Mouse (Mus musculus) mouse trophoblast stem cell (cell line): Measurements from ENCODE around the gene Cwc25.
"Not testable (repeated sequence)": the region's sequence is repeated elsewhere in the genome, so short reads cannot be mapped to it uniquely, and the experiment has no call there.

Experiments
- in situ Hi-C, 2 experiments: fragments of 300-500 bp; cut with MseI, MboI; formaldehyde crosslinking; loops; 2 replicates in 1 of 2; 3 replicates in 1 of 2; pipeline ENCODE4 v1.15.1; 2025

Gene Cwc25

DNA sequence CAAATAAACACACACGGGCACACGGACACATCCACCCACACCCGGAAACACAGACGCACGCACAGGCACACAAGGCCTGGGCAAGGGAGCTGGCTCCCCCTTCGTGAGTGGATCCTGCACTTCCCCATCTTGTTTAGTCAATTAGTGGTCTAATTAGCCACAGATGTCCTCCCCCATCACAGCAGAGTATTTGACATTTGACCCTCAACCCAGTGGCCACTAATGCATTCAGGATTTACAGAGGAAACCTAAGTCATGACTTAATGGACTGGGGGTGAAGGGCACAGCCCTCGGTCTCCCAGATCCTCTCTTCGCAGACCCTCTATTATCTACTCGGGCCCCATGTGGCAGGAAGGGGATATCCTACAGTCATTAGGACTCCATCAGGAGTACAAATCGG is 32.7 kb downstream of the Cwc25 start:
- in situ Hi-C loops, result no loop called here

DNA sequence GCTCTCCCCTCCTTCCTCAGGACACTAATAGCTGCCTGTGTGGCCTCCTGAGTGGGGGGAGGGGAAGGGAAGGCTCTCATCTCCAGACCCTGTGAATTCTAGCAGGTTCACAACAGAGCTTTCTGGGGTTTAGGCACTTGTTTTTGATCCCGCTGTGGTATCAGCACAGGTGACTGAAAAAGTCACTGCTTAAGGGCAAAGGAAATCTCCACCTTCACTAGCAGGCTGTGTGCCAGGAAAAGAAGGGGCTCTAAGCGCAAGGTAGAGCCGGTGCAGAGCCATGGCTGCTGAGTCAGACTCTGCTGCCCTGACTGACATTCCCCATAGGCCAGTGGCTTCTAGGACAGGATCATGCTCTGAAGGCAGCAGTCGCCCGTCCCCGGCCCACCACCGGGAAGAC is 37.6 kb downstream of the Cwc25 start:
- in situ Hi-C loops, result no loop called here

DNA sequence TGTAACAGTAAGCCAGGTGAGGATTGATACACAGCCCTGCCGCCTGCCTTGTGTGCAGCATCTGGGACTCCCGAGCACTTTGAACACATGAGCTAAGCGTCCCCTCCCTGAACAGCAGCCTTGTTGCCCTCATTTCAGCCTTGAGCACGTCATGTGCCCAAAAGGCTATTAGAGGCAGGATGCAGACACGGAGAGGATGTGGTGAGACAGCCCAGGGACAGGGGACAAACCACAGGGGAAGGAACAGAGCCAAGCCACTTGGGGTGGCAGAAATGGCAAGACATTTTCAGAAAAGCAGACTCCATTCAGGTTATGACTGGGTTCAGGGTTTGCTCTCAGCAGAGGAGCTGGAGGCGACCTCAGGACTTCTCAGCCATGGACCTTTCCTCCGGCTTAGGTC is 38.0 kb downstream of the Cwc25 start:
- in situ Hi-C loops, result no loop called here

DNA sequence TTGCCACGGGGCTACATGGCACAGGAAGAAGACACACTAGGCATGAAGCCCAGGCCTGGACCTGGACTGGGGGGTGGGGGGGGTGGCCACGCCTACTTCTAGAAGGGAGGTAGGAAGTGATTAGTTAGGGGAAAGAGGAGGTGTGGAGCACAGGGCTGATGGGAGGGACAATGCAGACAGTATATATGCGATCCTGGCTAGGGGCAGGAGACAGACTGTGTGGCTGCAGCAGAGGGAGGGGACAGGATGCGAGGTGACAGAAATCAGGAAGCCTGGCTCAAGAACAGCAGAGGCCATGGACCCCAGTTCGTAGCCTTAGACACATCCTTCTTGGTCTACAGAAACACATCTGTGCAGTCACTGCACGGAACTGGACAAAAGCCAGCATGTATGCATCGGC is 42.6 kb downstream of the Cwc25 start:
- in situ Hi-C loops, result no loop called here

DNA sequence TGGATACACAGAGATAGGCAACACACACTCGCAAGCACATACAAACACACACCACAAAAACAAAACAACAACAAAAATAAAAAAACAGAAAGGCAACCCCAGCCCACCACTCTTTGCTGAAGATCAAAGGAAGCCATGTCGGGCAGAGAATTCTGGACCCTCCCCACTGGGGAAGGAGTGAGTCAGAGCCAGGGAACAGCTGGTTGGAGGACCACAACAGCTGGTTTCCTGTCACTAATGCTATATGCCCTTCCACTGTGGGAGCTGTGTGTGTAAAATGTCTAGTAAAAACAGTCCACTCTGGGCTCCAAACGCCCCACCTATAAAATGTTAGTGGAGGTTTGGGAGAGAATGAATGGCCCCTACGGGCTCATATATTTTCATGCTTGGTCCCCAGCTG is 45.0 kb downstream of the Cwc25 start:
- in situ Hi-C loops, result no loop called here

DNA sequence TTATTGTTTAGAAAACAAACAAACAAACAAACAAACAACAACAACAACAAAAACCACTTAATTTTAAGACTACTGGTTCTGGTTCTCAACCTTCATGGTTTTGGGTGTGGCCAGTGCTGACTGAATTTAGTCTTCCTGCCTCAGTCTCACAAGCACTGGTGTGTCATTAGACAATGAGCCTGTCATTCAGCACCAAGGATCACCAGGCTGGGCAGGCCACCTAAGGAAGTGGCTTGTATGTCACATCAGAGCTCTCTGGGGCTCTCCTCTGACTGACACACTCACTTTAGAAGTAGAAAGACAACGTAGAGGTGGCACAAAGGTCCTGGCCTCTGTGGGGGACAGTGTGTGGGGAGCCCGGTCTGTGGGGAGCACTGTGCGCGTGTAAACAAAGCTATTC is 47.3 kb downstream of the Cwc25 start:
- in situ Hi-C loops, result no loop called here

DNA sequence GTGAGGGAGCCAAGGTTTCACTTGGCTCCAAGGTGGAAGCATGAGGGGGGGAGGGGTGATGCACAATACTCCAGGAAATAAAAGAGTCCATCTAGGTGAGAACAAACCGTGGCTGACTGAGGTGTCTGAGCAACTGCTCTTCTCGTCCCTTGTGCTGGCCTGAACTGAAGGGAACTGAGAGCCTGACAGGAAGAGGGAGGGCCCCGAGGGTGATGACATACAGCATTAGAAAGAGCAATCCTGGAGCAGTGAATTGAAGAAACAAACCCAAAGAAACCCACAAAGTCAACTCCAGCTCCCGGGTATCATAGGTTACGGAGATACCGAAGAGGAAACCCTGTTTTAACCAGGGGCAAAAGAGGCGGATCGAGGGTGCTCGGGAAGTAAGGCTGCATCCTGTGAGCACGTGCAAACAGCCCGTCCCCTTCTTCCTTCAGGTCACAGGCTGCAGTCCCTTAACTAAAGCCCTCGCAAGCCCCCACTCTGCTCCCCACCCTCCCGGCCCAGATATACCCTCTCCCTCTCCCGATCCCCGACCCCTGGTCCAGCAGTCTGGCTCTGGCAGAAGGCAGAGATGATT is 48.0 kb downstream of the Cwc25 start:
- in situ Hi-C loops, result no loop called here

DNA sequence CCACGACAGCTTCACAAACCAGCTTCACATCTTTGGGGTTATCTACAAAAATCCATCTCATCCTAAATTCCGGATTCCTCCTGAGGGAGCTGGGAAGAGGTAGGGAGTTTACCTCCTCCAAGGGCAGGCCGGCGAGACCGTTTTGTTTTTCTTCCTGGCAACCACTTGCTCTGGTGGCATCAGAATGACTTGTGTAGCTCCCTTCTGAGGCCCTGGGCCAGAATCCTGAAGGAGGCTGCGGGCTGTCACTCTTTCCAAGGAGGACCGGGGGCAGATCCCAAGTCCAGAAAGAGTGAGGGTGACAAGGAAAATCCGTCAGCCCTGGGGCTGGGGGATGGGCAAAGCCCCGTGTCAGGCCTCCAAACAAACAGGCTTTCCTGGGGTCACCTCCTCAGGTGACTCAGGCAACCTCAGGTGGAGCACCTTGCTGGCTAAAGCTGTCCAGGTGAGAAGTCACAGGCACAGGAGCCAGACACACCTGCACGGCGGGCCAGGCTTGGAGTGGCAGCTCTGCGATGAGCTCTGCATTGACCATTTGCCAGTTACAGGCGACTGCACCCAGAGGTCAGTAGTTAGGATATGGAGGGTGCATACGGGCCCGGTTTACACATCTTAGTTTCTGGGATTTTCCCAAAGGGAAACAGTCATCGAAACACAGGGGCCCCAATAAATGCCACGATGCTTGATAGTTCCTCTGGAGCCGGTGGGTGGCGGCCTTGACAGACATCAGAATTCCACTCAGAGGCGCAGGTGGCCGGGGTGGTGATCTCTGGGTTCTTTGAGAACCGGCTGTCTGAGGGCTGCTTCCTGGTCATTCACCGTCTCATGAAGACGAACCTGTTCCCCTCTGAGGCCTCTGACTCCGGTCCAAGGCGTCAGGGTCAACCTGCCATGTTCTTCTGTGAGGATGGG is 48.7 kb downstream of the Cwc25 start:
- in situ Hi-C loops, result no loop called here

DNA sequence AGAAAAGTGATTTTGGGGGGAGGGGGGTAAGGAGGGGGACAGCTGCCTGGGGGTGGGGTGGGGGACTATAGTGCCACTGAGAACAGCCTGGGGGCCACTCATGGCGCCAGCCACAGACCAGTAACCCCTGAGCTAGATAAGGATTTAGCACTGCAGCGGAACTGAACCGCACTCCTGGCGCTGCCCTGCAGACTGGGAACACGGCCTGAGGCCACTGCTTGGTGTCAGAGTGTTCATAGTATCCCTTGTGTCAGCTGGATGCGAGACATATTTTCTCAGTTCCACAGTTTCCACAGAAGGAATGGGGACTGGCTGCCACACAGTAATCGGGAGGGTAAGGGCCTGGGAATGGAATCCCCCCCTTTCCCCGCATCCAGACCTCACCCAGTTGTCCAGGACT is 50.3 kb downstream of the Cwc25 start:
- in situ Hi-C loops, result no loop called here

DNA sequence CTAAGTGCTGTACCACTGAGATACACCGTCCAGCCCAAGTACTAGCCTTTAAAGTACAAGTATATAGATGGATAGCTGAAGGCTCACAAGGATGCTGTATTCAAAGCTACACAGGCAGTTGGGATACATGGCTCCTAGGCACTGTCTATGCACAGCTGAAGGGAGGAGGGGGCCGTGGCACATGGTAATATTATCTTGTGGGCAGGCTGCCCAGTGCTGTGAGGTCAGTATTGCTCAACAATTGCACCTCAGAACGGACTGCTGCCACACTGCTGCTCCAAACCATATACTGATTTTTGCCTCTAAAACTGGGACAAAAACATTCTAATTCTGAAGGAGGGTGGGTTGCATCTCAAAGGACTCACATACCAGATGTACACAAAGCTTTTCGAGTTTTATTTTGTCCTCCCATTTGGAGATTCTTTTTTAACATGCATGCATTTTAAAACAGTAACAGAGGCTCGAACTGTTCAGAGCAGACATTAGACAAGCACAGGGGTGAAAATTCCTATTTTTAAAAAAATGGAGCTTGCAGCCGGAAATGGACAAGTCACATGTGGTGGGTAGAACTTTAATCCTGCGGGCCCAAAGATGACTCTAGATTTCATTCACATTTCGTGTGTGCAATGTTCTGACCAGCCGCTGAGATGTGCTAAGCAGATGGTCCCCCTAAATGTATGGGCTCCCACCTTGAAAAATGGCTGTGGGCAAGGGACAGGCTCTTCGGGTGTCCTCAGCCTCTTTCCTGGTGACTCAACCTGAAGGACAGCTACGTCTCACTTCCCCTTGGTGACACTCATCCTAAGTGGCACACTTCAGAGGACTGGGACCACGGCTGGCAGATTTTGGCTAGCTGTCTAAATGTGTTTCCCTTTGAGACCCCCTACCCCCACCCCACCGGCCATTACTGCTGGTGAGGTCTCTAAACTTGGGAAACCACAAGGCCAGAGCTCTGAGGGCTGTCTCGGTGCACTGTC is 51.3 kb downstream of the Cwc25 start:
- in situ Hi-C loops, result no loop called here

DNA sequence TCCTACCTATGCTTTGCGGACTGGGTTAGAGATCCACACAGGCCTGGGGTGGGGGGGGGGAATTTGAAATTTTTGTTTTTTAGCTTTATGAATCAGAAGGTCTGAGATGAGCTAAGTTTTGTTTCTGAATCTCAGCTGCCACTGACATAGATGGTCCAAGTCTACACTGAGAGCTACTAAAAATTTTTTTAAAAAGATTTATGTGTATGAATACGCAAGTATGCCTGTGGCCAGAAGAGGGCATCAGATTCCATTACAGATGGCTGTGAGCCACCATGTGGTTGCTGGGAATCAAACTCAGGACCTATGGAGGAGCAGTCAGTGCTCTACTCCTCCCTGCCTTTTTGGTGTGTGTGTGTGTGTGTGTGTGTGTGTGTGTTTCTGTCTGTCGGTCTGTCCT is 52.0 kb downstream of the Cwc25 start:
- in situ Hi-C loops, result no loop called here

DNA sequence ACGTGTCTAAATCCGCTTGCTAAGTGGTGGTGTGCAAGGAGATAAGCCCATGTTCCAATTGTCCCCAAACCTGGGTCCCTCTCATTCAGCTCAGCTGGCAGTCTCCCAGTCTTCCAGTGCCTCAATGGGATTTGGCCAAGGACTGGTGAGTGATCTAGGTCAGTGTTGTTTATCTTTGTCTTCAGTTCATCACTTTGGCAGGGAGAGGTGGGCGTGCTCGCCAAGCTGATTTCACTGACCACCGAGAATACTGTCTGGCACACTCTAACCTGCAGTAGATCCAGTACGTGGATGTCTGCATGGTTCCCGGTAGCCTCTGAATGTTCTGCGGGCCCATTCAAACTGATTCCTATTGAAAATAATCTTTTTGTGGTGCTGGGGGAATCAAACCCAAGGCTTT is 52.5 kb downstream of the Cwc25 start:
- in situ Hi-C loops, result no loop called here

DNA sequence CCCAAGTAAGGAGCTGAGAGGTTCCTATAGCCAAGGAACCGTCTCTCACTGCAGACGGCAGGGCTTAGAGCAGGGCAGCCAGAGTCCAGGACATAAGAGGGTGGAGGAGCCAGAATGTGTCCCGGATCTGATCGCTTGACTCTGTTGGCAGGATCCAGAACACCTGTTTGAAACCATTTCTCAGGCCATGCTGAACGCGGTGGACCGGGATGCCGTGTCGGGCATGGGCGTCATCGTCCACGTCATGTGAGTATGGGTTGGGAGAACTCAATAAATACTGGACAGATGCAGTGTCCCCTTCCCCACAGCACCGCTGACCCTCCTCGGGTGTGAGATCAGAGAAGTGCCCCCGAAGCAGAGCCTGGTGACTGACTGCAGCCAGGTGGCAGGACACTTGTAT is 54.1 kb downstream of the Cwc25 start:
- in situ Hi-C loops, result no loop called here

DNA sequence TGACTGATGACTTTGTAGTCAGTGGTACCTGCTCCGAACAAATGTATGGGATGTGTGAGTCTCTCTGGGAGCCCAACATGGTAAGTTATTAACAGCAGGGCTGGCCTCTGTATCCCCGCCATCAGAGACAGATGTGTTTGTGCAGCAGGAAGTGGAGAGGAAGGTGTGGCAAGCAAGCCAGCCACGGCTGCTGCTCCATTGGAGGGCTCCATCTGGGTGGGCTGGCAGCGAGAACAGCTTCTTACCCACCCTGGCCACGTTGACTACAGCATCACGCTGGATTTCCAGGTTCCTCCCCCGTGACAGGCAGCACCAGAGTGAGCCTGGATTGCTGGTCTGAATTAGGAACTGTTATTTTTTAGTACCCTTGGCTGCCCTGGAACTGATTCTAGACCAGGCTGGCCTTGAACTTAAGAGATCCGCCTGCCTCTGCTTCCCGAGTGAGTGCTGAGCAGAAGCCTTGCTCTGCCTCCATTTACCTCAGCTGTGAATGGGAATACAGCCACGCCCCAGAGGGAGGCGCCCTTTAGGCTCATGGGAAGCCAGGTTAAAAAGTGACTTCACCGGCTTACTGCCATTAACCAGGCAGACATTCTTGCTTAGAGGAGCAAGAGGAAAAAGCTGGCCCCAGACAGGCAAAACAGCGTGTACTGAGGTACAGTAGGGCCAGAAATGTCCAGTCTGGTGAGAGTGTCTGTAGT is 55.0 kb downstream of the Cwc25 start:
- in situ Hi-C loops, result no loop called here

DNA sequence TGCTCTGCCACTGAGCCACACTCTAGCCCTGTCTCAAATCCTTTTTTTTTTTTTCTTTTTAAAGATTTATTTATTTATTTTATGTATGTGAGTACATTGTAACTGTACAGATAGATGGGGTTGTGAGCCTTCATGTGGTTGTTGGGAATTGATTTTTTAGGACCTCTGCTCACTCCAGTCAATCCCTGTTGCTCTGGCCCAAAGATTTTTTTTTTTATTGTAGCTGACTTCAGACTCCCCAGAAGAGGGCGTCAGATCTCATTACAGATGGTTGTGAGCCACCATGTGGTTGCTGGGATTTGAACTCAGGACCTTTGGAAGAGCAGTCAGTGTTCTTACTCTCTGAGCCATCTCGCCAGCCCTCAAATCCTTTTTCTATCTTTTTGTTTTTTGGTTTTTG is 56.3 kb downstream of the Cwc25 start:
- in situ Hi-C loops, result not testable (repeated sequence)

DNA sequence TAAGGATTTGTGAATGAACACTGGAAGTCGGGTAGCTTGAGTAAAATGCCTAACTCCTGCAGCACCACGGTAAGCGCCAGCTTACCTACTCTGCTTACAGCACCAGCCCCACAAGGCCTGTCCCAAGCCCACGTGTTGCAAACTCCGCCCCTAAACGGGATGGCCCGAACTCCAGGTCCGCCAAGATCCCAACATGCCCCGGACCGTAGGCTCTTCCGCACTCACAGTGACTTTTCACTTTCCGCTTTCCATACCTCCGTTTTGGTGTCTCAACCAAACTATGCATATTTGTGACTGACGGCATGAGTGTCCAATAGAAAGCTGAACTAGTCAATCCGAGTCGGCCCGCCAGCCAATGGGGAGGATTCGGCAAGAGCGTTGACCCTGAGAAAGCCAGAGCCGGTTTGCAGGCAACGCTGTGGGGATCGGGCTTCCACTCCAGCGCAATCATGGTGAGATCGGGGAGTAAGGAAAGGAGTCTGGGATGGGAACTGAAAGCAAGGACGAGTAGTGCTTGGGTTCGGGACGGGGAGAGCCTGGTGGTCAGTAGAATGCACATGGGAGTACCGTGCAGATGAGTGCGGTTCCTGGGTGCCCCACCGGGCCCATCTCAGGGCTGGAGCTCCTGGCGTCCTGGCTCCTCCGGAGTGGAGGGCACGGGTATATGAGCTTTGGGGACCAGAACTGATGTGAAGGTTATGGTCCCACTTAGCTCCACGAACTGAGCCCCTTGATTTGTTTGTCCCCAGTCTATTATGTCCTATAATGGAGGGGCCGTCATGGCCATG is 63.1 kb downstream of the Cwc25 start, which contains the start of gene Psmb3:
Psmb3 (plus strand) TSS at position 361 of the 788 bp plus-strand sequence.
- in situ Hi-C loops, result no loop called here

DNA sequence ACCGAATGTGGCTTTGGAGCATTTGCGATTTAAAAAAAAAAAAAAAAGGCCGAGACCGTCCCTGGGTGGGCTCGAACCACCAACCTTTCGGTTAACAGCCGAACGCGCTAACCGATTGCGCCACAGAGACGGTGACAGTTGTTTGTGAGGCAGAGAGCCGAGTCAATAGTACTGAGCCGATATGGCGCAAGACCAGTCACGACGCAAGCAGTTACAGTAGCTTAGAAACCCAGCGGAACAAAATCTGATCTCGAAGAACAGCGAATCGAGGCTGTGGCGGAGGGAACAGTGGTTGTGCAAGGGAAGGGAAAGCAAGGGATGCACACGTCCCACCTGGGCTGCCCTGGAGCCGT is 64.0 kb downstream of the Cwc25 start:
- in situ Hi-C loops, result no loop called here

DNA sequence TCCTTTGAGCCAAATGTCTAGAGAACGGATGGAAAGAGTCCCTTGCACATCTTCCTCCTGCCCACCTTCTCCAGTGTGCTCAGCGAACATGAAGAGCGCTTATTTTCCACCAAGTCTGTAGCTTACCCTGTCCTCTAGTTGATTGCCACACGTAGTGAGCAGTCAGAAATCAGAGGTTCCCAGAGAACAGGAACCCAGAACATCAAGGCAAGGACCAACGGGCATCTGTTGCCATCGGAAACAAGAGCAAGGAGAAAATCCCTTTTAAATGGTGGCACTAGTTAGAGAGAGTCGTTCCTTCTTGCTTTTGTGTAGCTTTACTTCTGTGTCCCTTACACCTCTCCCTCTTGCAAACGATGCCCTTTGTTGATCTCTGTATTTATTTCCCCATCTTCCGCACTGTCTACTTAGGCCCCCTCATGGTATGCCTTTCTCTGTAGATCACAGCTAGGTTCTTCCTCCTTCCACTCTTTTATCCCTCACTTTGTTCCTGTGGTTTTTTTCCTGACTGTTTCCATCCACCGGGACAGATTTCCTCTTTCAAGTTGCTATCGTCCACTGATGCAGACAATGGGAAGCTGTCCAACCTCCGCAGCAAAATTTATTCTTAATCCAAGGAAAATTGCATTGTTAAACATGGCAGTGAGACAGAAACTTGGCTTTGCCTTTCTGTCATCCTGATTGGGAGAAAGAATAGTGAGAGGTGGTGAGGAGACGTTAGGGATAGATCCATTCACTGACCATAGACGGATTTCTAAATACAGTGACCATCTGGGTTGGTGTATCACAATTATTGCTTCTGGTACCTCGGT is 64.6 kb downstream of the Cwc25 start:
- in situ Hi-C loops, result no loop called here

DNA sequence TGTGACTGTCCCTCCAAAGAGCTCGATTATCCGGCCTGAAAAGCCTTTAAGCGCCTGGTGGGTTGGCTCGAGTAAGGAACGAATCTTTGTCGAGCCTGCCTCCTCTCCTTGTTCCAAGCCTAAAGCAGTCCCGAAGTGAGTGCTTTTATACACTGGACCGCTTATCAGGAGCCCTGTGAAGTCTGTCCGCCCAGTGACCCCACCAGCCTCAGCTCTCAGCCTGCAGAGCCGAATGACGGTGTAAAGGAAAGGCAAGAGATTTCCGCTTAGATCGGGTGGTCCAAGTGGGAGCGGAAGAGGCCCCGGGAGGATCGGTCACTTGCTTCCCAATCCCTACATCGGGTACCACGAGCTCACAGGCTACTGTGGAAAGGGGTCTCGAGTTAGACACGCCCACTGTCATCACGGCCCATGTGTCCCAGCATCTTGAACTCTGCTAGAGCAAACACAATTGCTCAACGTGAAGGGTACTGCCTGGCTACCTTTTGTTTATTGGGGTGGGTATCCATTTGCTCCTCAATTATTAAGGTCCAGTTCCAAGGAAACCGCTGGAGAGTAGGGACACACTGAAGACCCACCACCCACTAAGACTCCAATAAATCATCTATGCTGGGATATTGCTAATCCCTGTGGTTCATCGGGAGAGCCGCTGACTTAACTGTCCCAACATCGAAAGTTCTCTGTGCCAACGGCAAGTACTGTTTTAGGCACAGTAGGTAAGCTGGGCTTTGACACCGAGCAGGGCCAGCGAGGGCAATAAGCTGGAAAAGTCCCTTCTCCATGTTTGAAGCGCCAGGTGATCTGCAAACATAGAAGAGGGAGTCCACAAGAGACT is 65.4 kb downstream of the Cwc25 start:
- in situ Hi-C loops, result no loop called here
